Mouse (Mus musculus): ENCODE results near the gene Fam205c. TPM values are rescaled to one million over a fixed set of nuclear protein-coding genes. Genes with fewer than 3 reads are reported as not detected.

The Fam205c gene
- polyA plus RNA-seq, 1 experiment: not detected

DNA sequence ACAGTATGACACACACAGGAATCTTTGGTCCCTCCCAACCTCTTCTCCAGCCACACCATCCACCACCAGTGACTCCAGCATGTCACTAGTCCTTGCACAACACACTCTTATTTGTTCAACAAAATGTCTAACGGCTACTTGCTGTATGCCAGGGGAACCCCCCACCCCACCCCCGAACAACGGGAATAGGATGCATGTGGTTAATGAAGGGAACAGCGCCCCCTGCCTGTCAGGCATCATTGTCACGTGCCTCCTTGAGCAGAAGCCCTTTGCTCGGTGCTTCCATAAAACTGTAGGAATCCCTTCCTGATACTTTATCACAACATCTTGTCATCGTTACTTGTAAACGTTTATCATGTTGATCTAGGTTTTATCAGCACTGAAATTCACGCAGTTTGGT is 28.1 kb upstream of the Fam205c start:
- Histone ChIP-seq H3K36me3 (ENCODE audit: control insufficient read depth, insufficient read depth, low read length) (no peaks in the 10 kb centered on the region), H3K4me1 (ENCODE audit: control insufficient read depth, insufficient read depth, low read length) (no peaks in the 10 kb centered on the region), H3K27me3 (replicated peaks; ENCODE audit: control insufficient read depth, insufficient read depth, low read length) (no peaks in the 10 kb centered on the region; the same call in 1 of the 2 replicates), H3K27ac (ENCODE audit: insufficient read depth, low read depth, low read length) (no peak overlapping the region), H3K4me3 (ENCODE audit: insufficient read depth, low read depth, low read length) (no peak overlapping the region)
- DNase-seq: no peak
- 58% methylated on average over 9 of the region's 9 CpGs for WGBS
- no peak for TF ChIP-seq POLR2A (IDR thresholded peaks at IDR 0.05; ENCODE audit: low read depth, low read length)
- TF ChIP-seq CTCF (conservative IDR thresholded peaks at IDR 0.05; ENCODE audit: insufficient read depth, insufficient read length, low read depth, low read length): peak; percentile 44

DNA sequence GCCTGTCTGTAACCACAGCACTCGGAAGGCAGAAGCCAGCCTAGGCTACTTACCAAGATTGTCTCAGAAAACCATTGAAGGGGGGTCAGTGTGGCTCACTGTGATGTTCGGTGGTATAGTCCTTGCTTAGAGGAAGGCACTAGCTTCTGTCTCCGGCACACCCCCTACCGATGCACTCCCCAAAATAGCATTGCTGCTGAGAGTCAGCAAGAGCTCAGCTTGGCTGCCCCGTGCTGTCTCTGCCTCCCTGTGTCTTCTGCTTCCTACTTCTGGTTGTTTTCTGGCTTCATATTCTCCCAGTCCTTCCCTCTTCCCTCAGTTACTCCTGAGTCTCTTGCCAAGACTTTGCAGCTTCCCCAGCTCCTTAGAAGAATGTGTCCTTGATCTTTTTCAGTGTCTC is 26.8 kb upstream of the Fam205c start:
- no peaks in the 10 kb centered on the region; the same call in 1 of the 2 replicates for H3K27me3 ChIP-seq (replicated peaks; ENCODE audit: control insufficient read depth, insufficient read depth, low read length)
- no peak overlapping the region for H3K4me3 ChIP-seq (ENCODE audit: insufficient read depth, low read depth, low read length)
- TF ChIP-seq CTCF (conservative IDR thresholded peaks at IDR 0.05; ENCODE audit: insufficient read depth, insufficient read length, low read depth, low read length): no peak
- no peak for TF ChIP-seq POLR2A (IDR thresholded peaks at IDR 0.05; ENCODE audit: low read depth, low read length)
- DNase-seq: no peak
- 74% methylated on average over 5 of the region's 5 CpGs for WGBS
- no peaks in the 10 kb centered on the region for H3K36me3 ChIP-seq (ENCODE audit: control insufficient read depth, insufficient read depth, low read length)
- no peaks in the 10 kb centered on the region for H3K4me1 ChIP-seq (ENCODE audit: control insufficient read depth, insufficient read depth, low read length)
- H3K27ac ChIP-seq (ENCODE audit: insufficient read depth, low read depth, low read length): no peak overlapping the region

DNA sequence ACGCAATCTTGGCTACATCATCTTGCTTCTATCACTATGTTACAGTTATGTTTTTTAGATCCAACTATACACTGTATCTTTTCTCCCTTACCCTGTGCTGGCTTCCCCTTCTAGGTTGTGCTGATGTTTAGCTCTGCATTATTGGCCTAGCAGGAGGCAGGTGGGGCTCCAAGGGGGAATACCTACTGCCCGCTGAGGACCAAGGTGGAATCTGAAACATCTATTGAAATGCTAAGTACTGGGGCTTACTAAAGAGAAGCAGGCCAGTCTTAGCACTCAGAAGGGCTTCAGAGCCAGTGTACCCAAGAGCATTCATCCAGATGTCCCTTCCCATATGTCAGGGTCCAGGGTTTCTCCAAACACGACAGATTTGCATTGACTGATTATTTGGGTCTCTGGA is 24.9 kb upstream of the Fam205c start:
- Histone ChIP-seq H3K4me1 (ENCODE audit: control insufficient read depth, insufficient read depth, low read length) (no peaks in the 10 kb centered on the region), H3K27me3 (replicated peaks; ENCODE audit: control insufficient read depth, insufficient read depth, low read length) (no peaks in the 10 kb centered on the region), H3K4me3 (ENCODE audit: insufficient read depth, low read depth, low read length) (no peak overlapping the region), H3K36me3 (ENCODE audit: control insufficient read depth, insufficient read depth, low read length) (no peaks in the 10 kb centered on the region), H3K27ac (ENCODE audit: insufficient read depth, low read depth, low read length) (no peak overlapping the region)
- WGBS: 41% methylated on average over 3 of the region's 3 CpGs
- TF ChIP-seq POLR2A (IDR thresholded peaks at IDR 0.05; ENCODE audit: low read depth, low read length): no peak
- no peak for TF ChIP-seq CTCF (conservative IDR thresholded peaks at IDR 0.05; ENCODE audit: insufficient read depth, insufficient read length, low read depth, low read length)
- no peak for DNase-seq

DNA sequence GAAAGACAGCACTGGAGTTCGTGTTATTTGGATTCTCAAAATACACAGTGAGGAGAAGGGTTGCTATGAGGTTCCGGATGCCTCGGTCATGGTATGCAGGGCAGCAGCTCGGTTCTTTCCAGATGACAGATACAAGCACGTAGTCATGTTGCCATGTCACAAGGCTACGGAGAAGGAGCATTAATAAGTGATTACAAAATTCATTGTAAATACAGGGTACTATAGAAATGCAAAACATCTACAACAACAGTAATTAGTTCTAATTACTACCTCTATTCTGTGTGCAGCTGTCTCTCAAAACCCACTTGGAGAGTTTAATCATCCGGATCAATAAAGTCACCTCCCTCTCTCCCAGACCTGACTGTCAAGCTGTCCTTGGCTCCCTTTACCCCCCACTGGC is 21.1 kb upstream of the Fam205c start:
- 75% methylated on average over 7 of the region's 7 CpGs for WGBS
- TF ChIP-seq POLR2A (IDR thresholded peaks at IDR 0.05; ENCODE audit: low read depth, low read length) (no peak), CTCF (conservative IDR thresholded peaks at IDR 0.05; ENCODE audit: insufficient read depth, insufficient read length, low read depth, low read length) (no peak)

DNA sequence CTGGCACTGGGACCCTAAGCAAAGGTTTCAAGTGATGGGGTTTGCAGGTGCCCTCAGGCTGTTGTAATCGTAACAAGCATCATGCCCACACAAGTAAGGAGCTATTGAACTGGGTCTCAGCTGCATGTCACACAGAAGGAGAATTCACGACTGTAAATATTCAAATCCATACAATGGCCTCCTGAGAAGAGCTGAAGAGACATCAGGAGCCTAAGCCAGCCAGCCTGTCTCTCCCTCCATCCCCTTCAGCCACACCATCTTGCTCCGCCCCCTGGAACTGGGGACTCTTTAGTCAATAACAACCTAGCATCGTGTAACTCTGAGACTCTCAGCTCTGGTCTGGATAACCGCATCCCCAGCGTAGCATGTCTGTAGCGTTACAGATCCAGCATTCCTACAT is 17.1 kb upstream of the Fam205c start:
- Histone ChIP-seq H3K4me1 (ENCODE audit: control insufficient read depth, insufficient read depth, low read length) (no peaks in the 10 kb centered on the region), H3K36me3 (ENCODE audit: control insufficient read depth, insufficient read depth, low read length) (no peaks in the 10 kb centered on the region), H3K4me3 (ENCODE audit: insufficient read depth, low read depth, low read length) (no peak overlapping the region), H3K27ac (ENCODE audit: insufficient read depth, low read depth, low read length) (no peak overlapping the region), H3K27me3 (replicated peaks; ENCODE audit: control insufficient read depth, insufficient read depth, low read length) (no peaks in the 10 kb centered on the region)
- no peak for TF ChIP-seq CTCF (conservative IDR thresholded peaks at IDR 0.05; ENCODE audit: insufficient read depth, insufficient read length, low read depth, low read length)
- no peak for TF ChIP-seq POLR2A (IDR thresholded peaks at IDR 0.05; ENCODE audit: low read depth, low read length)
- no peak for DNase-seq
- 68% methylated on average over 7 of the region's 7 CpGs for WGBS

More for the DNA sequence above, 21.1 kb upstream of the Fam205c start:
- no peak overlapping the region for H3K4me3 ChIP-seq (ENCODE audit: insufficient read depth, low read depth, low read length)
- H3K27me3 ChIP-seq (replicated peaks; ENCODE audit: control insufficient read depth, insufficient read depth, low read length): no peaks in the 10 kb centered on the region
- no peak for DNase-seq
- H3K4me1 ChIP-seq (ENCODE audit: control insufficient read depth, insufficient read depth, low read length): no peaks in the 10 kb centered on the region
- H3K36me3 ChIP-seq (ENCODE audit: control insufficient read depth, insufficient read depth, low read length): no peaks in the 10 kb centered on the region
- H3K27ac ChIP-seq (ENCODE audit: insufficient read depth, low read depth, low read length): no peak overlapping the region

DNA sequence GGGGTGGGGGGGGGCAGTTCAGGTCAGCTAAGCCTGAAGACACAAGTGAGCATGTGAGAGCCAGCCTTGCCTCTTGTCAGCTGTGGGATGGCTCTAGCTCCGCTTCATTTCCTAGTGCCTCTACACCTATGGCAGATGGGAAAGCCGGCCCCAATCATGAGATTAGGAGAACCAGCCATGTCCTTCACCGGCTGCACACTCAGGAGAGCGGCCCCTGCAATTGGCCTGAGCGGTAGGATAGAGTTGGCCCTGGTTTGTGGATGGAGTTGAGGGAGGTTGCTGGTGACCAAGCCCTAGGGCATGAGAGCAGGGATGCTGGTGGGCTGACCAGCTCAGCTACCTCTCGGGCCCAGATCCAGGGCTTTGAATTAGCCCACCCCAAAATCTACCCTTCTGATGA is 14.8 kb upstream of the Fam205c start:
- no peak overlapping the region for H3K27ac ChIP-seq (ENCODE audit: insufficient read depth, low read depth, low read length)
- no peaks in the 10 kb centered on the region for H3K27me3 ChIP-seq (replicated peaks; ENCODE audit: control insufficient read depth, insufficient read depth, low read length)
- TF ChIP-seq CTCF (conservative IDR thresholded peaks at IDR 0.05; ENCODE audit: insufficient read depth, insufficient read length, low read depth, low read length) (no peak), POLR2A (IDR thresholded peaks at IDR 0.05; ENCODE audit: low read depth, low read length) (no peak)
- no peaks in the 10 kb centered on the region for H3K36me3 ChIP-seq (ENCODE audit: control insufficient read depth, insufficient read depth, low read length)
- WGBS: 92% methylated on average over 6 of the region's 6 CpGs
- no peak for DNase-seq
- no peak overlapping the region for H3K4me3 ChIP-seq (ENCODE audit: insufficient read depth, low read depth, low read length)
- no peaks in the 10 kb centered on the region for H3K4me1 ChIP-seq (ENCODE audit: control insufficient read depth, insufficient read depth, low read length)

DNA sequence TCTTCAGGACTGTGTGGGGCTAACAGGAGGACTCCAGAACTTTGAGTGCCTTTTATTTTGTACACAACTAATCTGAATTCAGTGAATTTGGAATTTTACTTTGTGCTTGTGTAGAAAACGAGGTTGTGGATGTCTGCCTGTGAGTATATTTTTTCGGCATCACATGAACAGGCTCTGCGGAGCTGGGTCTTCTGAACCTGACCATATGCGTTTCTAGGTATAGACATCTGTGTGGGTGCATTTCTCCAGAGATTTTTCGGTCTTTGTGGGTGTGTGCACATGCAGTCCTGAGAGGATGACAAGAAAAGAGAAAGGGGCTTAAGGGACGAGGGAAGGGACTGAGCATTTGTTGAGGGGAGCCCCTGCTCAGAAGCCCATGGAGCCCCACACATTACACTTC is 12.9 kb upstream of the Fam205c start:
- H3K4me3 ChIP-seq (ENCODE audit: insufficient read depth, low read depth, low read length): no peak overlapping the region
- H3K4me1 ChIP-seq (ENCODE audit: control insufficient read depth, insufficient read depth, low read length): no peaks in the 10 kb centered on the region
- TF ChIP-seq CTCF (conservative IDR thresholded peaks at IDR 0.05; ENCODE audit: insufficient read depth, insufficient read length, low read depth, low read length): no peak
- TF ChIP-seq POLR2A (IDR thresholded peaks at IDR 0.05; ENCODE audit: low read depth, low read length): no peak
- DNase-seq: no peak
- no peaks in the 10 kb centered on the region for H3K27me3 ChIP-seq (replicated peaks; ENCODE audit: control insufficient read depth, insufficient read depth, low read length)
- H3K27ac ChIP-seq (ENCODE audit: insufficient read depth, low read depth, low read length): no peak overlapping the region
- 85% methylated on average over 6 of the region's 6 CpGs for WGBS
- H3K36me3 ChIP-seq (ENCODE audit: control insufficient read depth, insufficient read depth, low read length): no peaks in the 10 kb centered on the region

DNA sequence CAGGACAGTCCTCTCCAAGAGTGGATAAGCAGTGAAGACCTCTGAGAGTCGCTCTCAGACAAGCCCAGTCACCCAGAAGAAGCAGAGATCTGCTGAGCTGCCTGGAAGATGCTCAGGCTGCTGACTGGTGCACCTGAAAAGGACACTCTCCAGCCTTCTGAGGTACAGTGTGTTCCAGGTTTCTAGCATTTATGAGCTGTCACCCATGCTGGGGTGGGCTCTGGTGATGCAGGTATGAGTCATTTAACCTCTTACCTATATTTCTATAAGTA is 6.6 kb upstream of the Fam205c start:
- no peak for DNase-seq
- WGBS: 48% methylated on average over 1 of the region's 1 CpGs
- no peaks in the 10 kb centered on the region for H3K4me1 ChIP-seq (ENCODE audit: control insufficient read depth, insufficient read depth, low read length)
- H3K27me3 ChIP-seq (replicated peaks; ENCODE audit: control insufficient read depth, insufficient read depth, low read length): no peaks in the 10 kb centered on the region
- H3K27ac ChIP-seq (ENCODE audit: insufficient read depth, low read depth, low read length): no peak overlapping the region
- no peaks in the 10 kb centered on the region for H3K36me3 ChIP-seq (ENCODE audit: control insufficient read depth, insufficient read depth, low read length)
- no peak overlapping the region for H3K4me3 ChIP-seq (ENCODE audit: insufficient read depth, low read depth, low read length)
- TF ChIP-seq POLR2A (IDR thresholded peaks at IDR 0.05; ENCODE audit: low read depth, low read length) (no peak), CTCF (conservative IDR thresholded peaks at IDR 0.05; ENCODE audit: insufficient read depth, insufficient read length, low read depth, low read length) (no peak)
